Mouse (Mus musculus) stomach, embryonic 16.5 days (tissue): ENCODE results near the gene Sgk2. TPM values are rescaled to one million over a fixed set of nuclear protein-coding genes. Genes with fewer than 3 reads are reported as not detected.
A peak's percentile ranks its signal among the peaks of the same experiment; 100 is the strongest.

Experiments used
- ATAC-seq: fragments of 200-750 bp; cut with Nextera tagmentation; 2 replicates; pipeline ENCODE4 v1.8.0; 2017; ENCODE audit warnings: moderate number of reproducible peaks, moderate TSS enrichment; ENCODE audit not compliant: insufficient read depth, low FRiP score
- H3K27ac ChIP-seq: fragments of 300-500 bp; sonication (generic); 2 replicates; pipeline ENCODE4 v1.5.1; 2014; ENCODE audit warnings: low read length
- H3K27me3 ChIP-seq: fragments of 300-500 bp; sonication (generic); 2 replicates; pipeline ENCODE4 v1.6.1; 2014; ENCODE audit warnings: low read length, control low read depth, mixed read lengths; ENCODE audit not compliant: control insufficient read depth, insufficient read depth
- H3K36me3 ChIP-seq: fragments of 300-500 bp; sonication (generic); 2 replicates; pipeline ENCODE4 v1.6.1; 2014; ENCODE audit warnings: low read length; ENCODE audit not compliant: control insufficient read depth, insufficient read depth
- H3K4me1 ChIP-seq: fragments of 300-500 bp; sonication (generic); 2 replicates; pipeline ENCODE4 v1.6.1; 2014; ENCODE audit warnings: low read length, control low read depth, mixed read lengths; ENCODE audit not compliant: control insufficient read depth, insufficient read depth
- H3K4me2 ChIP-seq: fragments of 300-500 bp; sonication (generic); 2 replicates; pipeline ENCODE4 v1.6.1; 2014; ENCODE audit warnings: low read depth, low read length, mixed read lengths
- H3K4me3 ChIP-seq: fragments of 300-500 bp; sonication (generic); replicated peaks from 2 replicates; pipeline ENCODE4 v1.5.1; 2014; ENCODE audit warnings: mild to moderate bottlenecking, low read length
- H3K9ac ChIP-seq: fragments of 300-500 bp; sonication (generic); 2 replicates; pipeline ENCODE4 v1.6.1; 2014; ENCODE audit warnings: low read length
- H3K9me3 ChIP-seq: fragments of 300-500 bp; sonication (generic); replicated peaks from 2 replicates; pipeline ENCODE4 v1.6.1; 2016; ENCODE audit warnings: low read length, control low read depth; ENCODE audit not compliant: control insufficient read depth
- WGBS: fragments of 180-500 bp; shearing (Covaris S2); extraction: QIAGEN DNeasy Blood & Tissue Kit; methylation state at CpG from one replicate; pipeline ENCODE4 v1.1.7; 2014; 5-methylcytosine and 5-hydroxymethylcytosine counted together
- polyA plus RNA-seq: library from polyadenylated mRNA; unstranded; fragments of >200 nt; fragmentation: Nextera tagmentation; extraction: Ambion mirVana; gene quantifications from 2 replicates; pipeline ENCODE4 v1.2.1, GENCODE M21; 2015

Sgk2 gene
- polyA plus RNA-seq, 1 experiment from 2014 or later: 1.0 TPM

- WGBS: 72% methylated on average over 4 of the region's 4 CpGs
- no peak for ATAC-seq
These were observed 11.1 kb upstream of the Sgk2 start for GRCm38 (mm10) chr2:162976001-162976400.

GRCm38 (mm10) chr2:162984381-162984780, 2.7 kb upstream of the Sgk2 start:
- Histone ChIP-seq H3K4me1 (peaks cover 7% of the 10 kb centered on the region; the same call in 1 of the 2 replicates), H3K9ac (no peak overlapping the region), H3K36me3 (no peaks in the 10 kb centered on the region), H3K4me2 (no peak overlapping the region), H3K27ac (no peak overlapping the region), H3K4me3 (no peak overlapping the region), H3K9me3 (no peaks in the 10 kb centered on the region), H3K27me3 (no peaks in the 10 kb centered on the region)
- ATAC-seq: no peak
- WGBS: 82% methylated on average over 6 of the region's 6 CpGs

More at GRCm38 (mm10) chr2:162976001-162976400, 11.1 kb upstream of the Sgk2 start:
- Histone ChIP-seq H3K9ac (no peak overlapping the region), H3K36me3 (no peaks in the 10 kb centered on the region), H3K27ac (no peak overlapping the region), H3K4me3 (no peak overlapping the region), H3K9me3 (no peaks in the 10 kb centered on the region), H3K4me2 (no peak overlapping the region), H3K4me1 (peaks cover 8% of the 10 kb centered on the region), H3K27me3 (no peaks in the 10 kb centered on the region)

- H3K27me3 ChIP-seq: no peaks in the 10 kb centered on the region
- H3K4me1 ChIP-seq: peaks cover 7% of the 10 kb centered on the region; the same call in 1 of the 2 replicates
- no peak overlapping the region for H3K9ac ChIP-seq
- 37% methylated on average over 3 of the region's 3 CpGs for WGBS
- no peak overlapping the region for H3K27ac ChIP-seq
- no peak overlapping the region for H3K4me2 ChIP-seq
- ATAC-seq: peak; percentile 73; the same call in 1 of the 2 replicates
- H3K4me3 ChIP-seq: no peak overlapping the region
- H3K9me3 ChIP-seq: no peaks in the 10 kb centered on the region
- H3K36me3 ChIP-seq: no peaks in the 10 kb centered on the region
These were observed 1.2 kb upstream of the Sgk2 start for GRCm38 (mm10) chr2:162985923-162986322.

DNA sequence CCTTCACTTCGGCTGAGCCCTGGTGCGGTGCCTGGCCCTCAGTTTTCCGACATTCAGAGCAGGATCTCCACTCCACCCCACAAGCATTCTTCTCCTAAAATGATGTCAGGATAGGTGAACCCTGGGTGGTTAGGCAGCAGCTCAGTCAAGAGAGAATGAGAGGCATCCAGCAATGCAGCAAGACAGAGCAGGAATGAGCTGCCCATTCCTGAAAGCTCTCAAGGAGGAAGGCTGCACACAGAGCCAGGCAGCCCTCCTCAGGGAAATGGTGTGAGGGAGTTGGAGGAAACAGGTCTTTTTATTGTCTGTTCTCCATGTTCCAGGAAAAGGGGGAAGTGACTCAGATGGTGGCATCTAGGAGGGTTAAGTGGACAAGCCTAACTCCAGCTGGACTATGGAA, 366 bp upstream of the Sgk2 start:
- no peak overlapping the region for H3K9ac ChIP-seq
- no peaks in the 10 kb centered on the region for H3K9me3 ChIP-seq
- H3K4me2 ChIP-seq: no peak overlapping the region
- H3K4me1 ChIP-seq: peaks cover 7% of the 10 kb centered on the region; the same call in 1 of the 2 replicates
- H3K27me3 ChIP-seq: no peaks in the 10 kb centered on the region
- H3K36me3 ChIP-seq: no peaks in the 10 kb centered on the region
- WGBS: 63% methylated on average over 3 of the region's 3 CpGs
- 0 out of 2 replicates have a peak, but pooled peaks have one; percentile 9 for ATAC-seq
- H3K4me3 ChIP-seq: no peak overlapping the region
- H3K27ac ChIP-seq: no peak overlapping the region

GRCm38 (mm10) chr2:162988235-162988634, 1.1 kb downstream of the Sgk2 start:
- Histone ChIP-seq H3K4me3 (no peak overlapping the region), H3K27ac (no peak overlapping the region), H3K27me3 (no peaks in the 10 kb centered on the region), H3K4me1 (peaks cover 7% of the 10 kb centered on the region; the same call in 1 of the 2 replicates), H3K36me3 (no peaks in the 10 kb centered on the region), H3K9ac (no peak overlapping the region), H3K4me2 (no peak overlapping the region), H3K9me3 (no peaks in the 10 kb centered on the region)
- ATAC-seq: no peak
- WGBS: 88% methylated on average over 4 of the region's 4 CpGs

DNA sequence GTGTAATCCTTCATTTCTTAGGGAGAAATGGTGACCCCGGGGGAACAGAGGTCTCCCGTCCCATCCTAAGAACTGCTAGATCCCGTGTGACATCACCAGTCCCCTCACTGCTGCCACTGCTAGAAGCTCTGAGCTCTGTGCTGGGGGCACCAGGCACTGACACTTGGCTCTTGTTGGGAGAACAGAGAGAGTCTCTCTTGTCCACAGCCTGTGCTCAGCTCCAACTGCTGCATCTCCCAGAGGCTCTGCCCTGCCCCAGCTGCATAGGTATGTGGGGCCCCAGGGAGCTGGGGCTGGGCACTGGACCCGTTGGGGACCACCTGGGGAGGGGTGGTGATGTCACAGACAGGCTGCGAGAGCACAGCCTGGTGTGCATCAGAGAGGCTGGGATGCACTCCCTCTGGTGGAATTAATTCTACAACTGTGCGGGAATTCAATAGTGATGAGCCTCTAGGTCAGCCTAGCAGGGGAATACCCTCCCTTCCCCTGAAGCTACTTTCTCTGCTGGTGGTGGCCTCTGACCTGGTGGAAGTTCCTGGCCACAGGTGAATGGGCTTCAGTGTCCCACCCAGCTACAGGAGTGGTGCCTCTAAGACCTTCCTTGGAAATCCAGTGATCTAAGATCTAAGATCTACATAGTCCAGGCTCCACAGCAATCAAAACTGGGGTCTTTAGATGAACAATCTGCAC, 4.4 kb downstream of the Sgk2 start:
- Histone ChIP-seq H3K4me2 (no peak overlapping the region), H3K4me1 (0 out of 2 replicates have a peak, but pooled peaks cover 3% of the 10 kb centered on the region), H3K27ac (no peak overlapping the region), H3K4me3 (no peak overlapping the region), H3K9me3 (no peaks in the 10 kb centered on the region), H3K36me3 (no peaks in the 10 kb centered on the region), H3K9ac (no peak overlapping the region), H3K27me3 (no peaks in the 10 kb centered on the region)
- ATAC-seq: 0 out of 2 replicates have a peak, but pooled peaks have one; percentile 24
- WGBS: 31% methylated on average over 6 of the region's 6 CpGs

- Histone ChIP-seq H3K27ac (no peak overlapping the region), H3K27me3 (no peaks in the 10 kb centered on the region), H3K9ac (no peak overlapping the region), H3K4me2 (no peak overlapping the region), H3K4me3 (no peak overlapping the region), H3K4me1 (no peaks in the 10 kb centered on the region), H3K9me3 (no peaks in the 10 kb centered on the region), H3K36me3 (no peaks in the 10 kb centered on the region)
- no peak for ATAC-seq
These were observed 4.9 kb downstream of the Sgk2 start for GRCm38 (mm10) chr2:162992084-162992437.

DNA sequence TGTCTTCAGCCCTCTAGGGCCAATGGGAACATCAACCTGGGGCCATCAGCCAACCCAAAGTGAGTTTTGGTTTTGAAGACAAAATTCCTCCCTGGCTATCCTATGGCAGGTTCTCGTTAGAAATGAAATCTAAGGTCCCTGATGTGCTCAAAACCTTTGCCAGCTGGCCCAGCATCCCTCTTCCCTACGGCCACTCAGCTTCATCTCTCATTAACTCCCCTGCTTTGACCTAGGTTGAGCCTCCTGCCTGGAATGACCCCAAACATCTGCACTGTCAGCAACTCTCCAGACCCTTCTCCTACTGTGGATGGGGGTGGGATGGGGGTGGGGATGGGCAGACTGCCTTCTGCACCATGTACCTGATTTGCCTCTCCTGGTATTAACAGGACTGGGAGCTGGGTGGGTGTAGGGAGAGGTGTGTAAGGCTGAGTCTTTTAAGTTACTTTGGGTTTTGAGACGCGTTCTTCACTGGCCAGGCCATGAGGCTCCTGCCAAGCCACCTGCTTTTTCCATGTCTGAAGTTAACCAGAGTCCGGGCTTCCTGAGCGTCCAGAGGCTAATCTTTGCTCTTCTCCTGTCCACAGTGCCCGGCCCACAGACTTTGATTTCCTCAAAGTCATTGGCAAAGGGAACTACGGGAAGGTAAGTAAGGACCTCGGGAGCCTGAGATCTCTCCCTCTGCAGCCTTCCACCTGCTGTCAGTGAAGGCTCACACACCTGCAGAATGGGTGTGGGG, 6.9 kb downstream of the Sgk2 start:
- no peak for ATAC-seq
- H3K9ac ChIP-seq: no peak overlapping the region
- no peak overlapping the region for H3K27ac ChIP-seq
- no peaks in the 10 kb centered on the region for H3K9me3 ChIP-seq
- no peaks in the 10 kb centered on the region for H3K27me3 ChIP-seq
- no peaks in the 10 kb centered on the region for H3K4me1 ChIP-seq
- 76% methylated on average over 9 of the region's 9 CpGs for WGBS
- H3K4me3 ChIP-seq: no peak overlapping the region
- H3K36me3 ChIP-seq: no peaks in the 10 kb centered on the region
- H3K4me2 ChIP-seq: no peak overlapping the region

GRCm38 (mm10) chr2:162998528-162999230, 11.5 kb downstream of the Sgk2 start:
- Histone ChIP-seq H3K9ac (no peak overlapping the region), H3K4me3 (no peak overlapping the region), H3K36me3 (no peaks in the 10 kb centered on the region), H3K4me1 (no peaks in the 10 kb centered on the region), H3K27ac (no peak overlapping the region), H3K27me3 (no peaks in the 10 kb centered on the region), H3K9me3 (no peaks in the 10 kb centered on the region), H3K4me2 (peak overlapping the region; percentile 27)
- 30% methylated on average over 18 of the region's 18 CpGs for WGBS
- ATAC-seq: peak; percentile 68
